Mouse (Mus musculus) heart, postnatal 0 days (tissue): ENCODE data around the gene Zfp286.

ENCODE experiments used
- CTCF ChIP-seq: IDR thresholded peaks from 2 replicates; pipeline ENCODE4 v1.5.1; 2016; ENCODE audit warnings: antibody characterized with exemption, control low read depth, low read depth
- EP300 ChIP-seq: IDR thresholded peaks from 2 replicates; pipeline ENCODE4 v1.6.1; 2016; ENCODE audit warnings: antibody characterized with exemption, low read depth

DNA sequence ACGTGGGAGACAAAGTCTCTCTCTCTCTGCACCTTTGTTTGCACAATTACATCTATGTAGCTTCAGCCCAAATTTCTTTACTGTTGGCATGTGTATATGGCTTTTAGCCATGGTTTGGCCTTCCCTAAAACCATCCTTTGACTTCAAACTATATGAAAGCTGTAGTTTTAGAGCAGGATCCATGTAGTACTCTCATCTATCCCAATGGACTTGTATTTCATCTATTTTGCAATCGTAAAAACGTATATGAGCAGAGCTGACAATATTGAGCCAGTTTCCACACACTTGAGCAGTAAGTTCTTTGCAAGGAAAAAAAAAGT is 315 bp upstream of the Zfp286 start:
- TF ChIP-seq CTCF (no peak), EP300 (no peak)
